Mouse (Mus musculus) CD4-positive, CD25-positive, alpha-beta regulatory T cell, adult 9 weeks (primary cell): ENCODE data around the gene Gm10670. TPM values are rescaled to one million over a fixed set of nuclear protein-coding genes. Genes with fewer than 3 reads are reported as not detected.

ENCODE experiments used
- polyA plus RNA-seq: library from polyadenylated mRNA; unstranded; fragments of 100-300 nt; shearing (Covaris generic); gene quantifications from one replicate; pipeline ENCODE4 v1.2.1, GENCODE M21; 2017

The Gm10670 gene
- not detected for polyA plus RNA-seq

DNA sequence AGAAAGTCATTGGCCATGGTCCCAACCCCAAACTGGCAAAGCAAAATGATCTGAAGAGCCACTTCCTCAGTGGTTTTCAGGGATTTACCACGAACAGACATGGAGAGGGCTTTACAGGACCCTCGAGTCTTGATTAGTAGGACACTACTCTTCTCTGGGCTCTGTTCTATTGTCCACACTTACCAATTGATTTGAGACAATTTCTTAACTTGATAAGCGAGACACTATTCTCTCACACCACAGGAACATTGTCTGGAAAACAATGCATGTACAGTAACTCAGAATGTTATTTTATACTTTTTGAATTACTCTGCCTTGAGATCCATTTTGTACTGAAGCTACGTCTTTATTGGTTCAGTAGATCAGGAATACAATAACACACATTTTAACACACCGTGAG lies at the start of gene Gm10670:
Gene Gm10670 (minus strand): TSS at position 101 of the 400 bp plus-strand sequence.

DNA sequence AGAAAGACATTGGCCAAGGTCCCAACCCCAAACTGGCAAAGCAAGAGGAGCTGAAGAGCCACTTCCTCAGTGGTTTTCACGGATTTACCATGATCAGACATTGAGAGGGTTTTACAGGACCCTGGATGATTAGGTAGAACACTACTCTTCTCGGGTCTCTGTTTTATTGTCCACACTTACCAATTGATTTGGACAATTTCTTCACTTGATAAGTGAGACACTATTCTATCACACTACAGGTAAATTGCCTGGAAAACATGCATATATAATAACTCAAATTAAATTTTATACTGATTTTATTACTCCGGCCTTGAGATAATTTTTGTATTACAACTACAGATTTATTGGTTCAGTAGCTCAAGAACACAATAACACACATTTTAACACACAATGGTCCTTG lies 35.7 kb upstream of the Gm10670 start, which contains the start of gene Vmn1r103:
Gene Vmn1r103 (minus strand): TSS at position 101 of the 400 bp plus-strand sequence.

GRCm38 (mm10) chr7:20442493-20442892 lies 32.2 kb downstream of the Gm10670 start, which contains the start of gene Vmn1r101:
Gene Vmn1r101, minus strand, starts transcription at chr7:20442593.

Other genes with a start within 250 kb of the Gm10670 start
- gene Gm4498, start 241.1 kb downstream of the Gm10670 start, polyA plus RNA-seq = not detected
- gene Gm5890, start 212.1 kb downstream of the Gm10670 start, polyA plus RNA-seq = not detected
- gene Gm4133, start 140.9 kb downstream of the Gm10670 start, polyA plus RNA-seq = not detected
- gene Gm5728, start 99.5 kb downstream of the Gm10670 start, polyA plus RNA-seq = not detected
- not detected for gene Vmn1r100, start 57.0 kb downstream of the Gm10670 start, polyA plus RNA-seq
- gene Vmn1r101, start 32.3 kb downstream of the Gm10670 start, polyA plus RNA-seq = not detected
- gene Vmn1r103, start 35.6 kb upstream of the Gm10670 start, polyA plus RNA-seq = not detected
- gene Vmn1r104, start 58.9 kb upstream of the Gm10670 start, polyA plus RNA-seq = not detected
- not detected for gene Gm5726, start 70.8 kb upstream of the Gm10670 start, polyA plus RNA-seq
- not detected for gene Gm4141, start 101.3 kb upstream of the Gm10670 start, polyA plus RNA-seq
- not detected for gene Gm4513, start 124.1 kb upstream of the Gm10670 start, polyA plus RNA-seq
- gene Vmn1r107, start 194.0 kb upstream of the Gm10670 start, polyA plus RNA-seq = not detected
- gene Vmn1r111, start 228.3 kb upstream of the Gm10670 start, polyA plus RNA-seq = not detected